Mouse (Mus musculus) erythroblast, adult 5-6 weeks (primary cell): ENCODE measurements around the gene Psme2b. TPM values are rescaled to one million over a fixed set of nuclear protein-coding genes. Genes with fewer than 3 reads are reported as not detected.
A peak's percentile ranks its signal among the peaks of the same experiment; 100 is the strongest.
"Not testable (repeated sequence)": the region's sequence is repeated elsewhere in the genome, so short reads cannot be mapped to it uniquely, and the experiment has no call there.

Experiments
- ATAC-seq: replicated peaks from 2 replicates; pipeline ENCODE4 v1.8.0; 2016; ENCODE audit warnings: moderate number of reproducible peaks, mild to moderate bottlenecking, moderate TSS enrichment, inconsistent platforms; ENCODE audit not compliant: poor library complexity, low FRiP score, severe bottlenecking
- total RNA-seq, 2 experiments: library from RNA; stranded (forward) in 1 of 2; stranded (reverse) in 1 of 2; fragments of 150-400 nt in 1 of 2; fragments of 200-764, 138-1000 nt in 1 of 2; gene quantifications; 2 replicates each; pipeline versions ENCODE4 v1.2.3 to v1.2.4; 2015 to 2017; ENCODE audit warnings: low replicate concordance in 2 of 2

Psme2b gene
- total RNA-seq (2015; ENCODE audit: low replicate concordance) (12.1 and 20.2 TPM in 2 replicates), total RNA-seq (2017; ENCODE audit: low replicate concordance) (1.4 and 2.1 TPM in 2 replicates)

- ATAC-seq: not testable (repeated sequence)
Observed at GRCm38 (mm10) chr11:48946090-48946489, at the start of gene Psme2b. Gene Psme2b (minus strand): TSS chr11:48946190.

DNA sequence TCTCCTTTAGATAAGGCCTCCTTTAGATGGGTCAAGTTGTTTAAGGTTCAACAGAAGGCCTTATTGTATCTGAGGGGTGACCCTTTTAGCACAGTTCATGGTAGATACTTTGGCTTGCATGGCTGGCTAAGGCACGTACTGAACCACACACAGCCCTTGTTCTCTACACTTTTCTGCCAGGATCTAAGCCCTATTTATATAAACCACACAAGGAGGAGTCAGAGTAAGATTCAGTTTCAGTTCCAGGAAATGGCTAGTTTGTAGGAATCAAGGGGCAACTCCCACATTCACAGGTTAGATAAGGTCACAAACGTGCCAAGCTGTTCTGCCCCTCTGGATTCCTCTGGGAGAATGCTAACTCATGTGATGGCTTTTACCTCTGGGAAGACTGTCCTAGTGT, 48.0 kb upstream of the Psme2b start, which contains the start of gene Tgtp1:
Gene Tgtp1 (minus strand): TSS at position 155 of the 400 bp plus-strand sequence.
- ATAC-seq: not testable (repeated sequence)

DNA sequence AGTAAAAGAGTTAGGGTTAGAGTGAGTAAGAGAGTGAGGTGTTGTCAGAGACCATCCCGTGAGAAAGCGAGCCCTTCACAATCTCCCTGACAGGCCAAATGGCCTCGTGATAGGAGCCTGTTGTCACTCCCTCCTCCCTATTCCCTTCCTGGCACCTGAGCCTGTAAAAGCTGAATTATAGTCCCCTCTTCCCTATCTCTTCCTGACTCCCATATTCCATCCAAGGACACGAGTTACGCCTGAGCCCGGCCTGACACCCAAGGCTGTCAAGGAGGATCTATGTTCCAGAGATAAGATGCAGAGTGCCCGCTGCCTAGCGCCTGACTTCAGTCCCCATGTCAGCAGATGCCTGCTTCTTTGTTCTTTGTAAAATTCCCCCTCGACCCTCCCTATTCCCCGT, 47.3 kb upstream of the Psme2b start:
- ATAC-seq: not testable (repeated sequence)

GRCm38 (mm10) chr11:48991740-48992520, 45.9 kb upstream of the Psme2b start, which contains the start of gene Gm12185:
Gene Gm12185 (minus strand): TSS chr11:48992226.
- peak; percentile 61 for ATAC-seq

DNA sequence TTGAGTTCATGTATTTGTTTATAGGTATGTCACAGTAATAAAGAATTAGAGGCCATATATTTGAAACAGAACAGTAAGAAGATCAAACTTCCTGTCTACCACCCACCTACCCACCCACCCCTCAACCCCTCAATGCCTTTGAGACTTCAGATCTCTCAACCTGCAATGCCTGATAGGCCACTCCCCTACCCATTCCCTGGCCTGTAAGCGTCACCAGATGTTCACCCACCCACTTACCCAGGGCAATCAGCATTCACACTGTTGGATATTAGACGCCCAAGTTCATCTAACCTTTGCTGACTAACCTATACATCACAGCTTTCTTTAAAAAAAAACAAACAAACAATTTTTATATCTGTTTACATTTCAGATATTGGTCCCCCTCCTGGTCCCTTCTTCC, 44.0 kb upstream of the Psme2b start:
- ATAC-seq: peak; percentile 79

GRCm38 (mm10) chr11:48988219-48988618, 42.2 kb upstream of the Psme2b start:
- ATAC-seq: not testable (repeated sequence)

DNA sequence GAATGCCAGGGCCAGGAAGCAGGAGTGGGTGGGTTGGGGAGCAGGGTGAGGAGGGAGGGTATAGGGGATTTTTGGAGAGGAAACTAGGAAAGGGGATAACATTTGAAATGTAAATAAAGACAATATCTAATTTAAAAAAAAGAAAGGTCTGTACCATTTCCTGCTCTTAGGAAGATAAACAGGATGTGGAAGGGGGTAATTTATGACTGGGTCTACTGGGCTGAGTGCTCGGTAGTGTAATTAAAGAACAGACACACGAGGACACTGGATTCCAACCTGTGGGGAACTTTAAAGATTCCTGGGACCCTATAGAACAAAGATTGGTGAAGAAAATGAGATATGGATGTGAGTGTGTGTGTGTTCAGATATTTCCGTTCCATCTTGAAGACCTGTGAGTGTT, 36.9 kb upstream of the Psme2b start:
- not testable (repeated sequence) for ATAC-seq

- not testable (repeated sequence) for ATAC-seq
Observed at GRCm38 (mm10) chr11:48980052-48980451, 34.1 kb upstream of the Psme2b start.

- peak; percentile 50; the same call in 1 of the 2 replicates for ATAC-seq
Observed at GRCm38 (mm10) chr11:48979251-48979650, 33.3 kb upstream of the Psme2b start, which contains the start of gene 9930111J21Rik1. Gene 9930111J21Rik1 (minus strand): TSS chr11:48979398.

GRCm38 (mm10) chr11:48978240-48978939, 32.4 kb upstream of the Psme2b start, which contains the start of gene Olfr56:
Gene Olfr56 (plus strand): TSS chr11:48978889.
- ATAC-seq: not testable (repeated sequence)

- ATAC-seq: not testable (repeated sequence)
Observed at GRCm38 (mm10) chr11:48974686-48975085, 28.7 kb upstream of the Psme2b start.

DNA sequence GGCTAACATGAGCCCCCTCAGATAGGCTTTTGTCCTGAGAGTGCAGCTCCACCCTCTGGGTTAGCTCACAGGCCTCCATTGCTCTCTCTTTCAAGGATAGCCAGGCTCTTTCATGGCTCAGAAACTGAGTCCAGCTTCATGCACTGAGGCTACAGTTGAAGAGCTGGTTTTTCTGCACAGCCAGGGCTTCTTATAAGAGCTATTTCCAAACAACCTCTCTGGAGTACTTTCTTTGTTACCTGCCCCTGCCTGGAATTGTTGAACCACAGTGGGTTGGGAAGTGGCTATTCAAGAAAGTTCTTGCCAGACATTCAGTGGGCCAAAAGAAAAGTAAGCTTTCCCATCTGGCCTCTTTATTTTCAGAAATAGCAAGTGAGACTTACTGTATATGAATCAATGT, 6.7 kb downstream of the Psme2b start:
- not testable (repeated sequence) for ATAC-seq

DNA sequence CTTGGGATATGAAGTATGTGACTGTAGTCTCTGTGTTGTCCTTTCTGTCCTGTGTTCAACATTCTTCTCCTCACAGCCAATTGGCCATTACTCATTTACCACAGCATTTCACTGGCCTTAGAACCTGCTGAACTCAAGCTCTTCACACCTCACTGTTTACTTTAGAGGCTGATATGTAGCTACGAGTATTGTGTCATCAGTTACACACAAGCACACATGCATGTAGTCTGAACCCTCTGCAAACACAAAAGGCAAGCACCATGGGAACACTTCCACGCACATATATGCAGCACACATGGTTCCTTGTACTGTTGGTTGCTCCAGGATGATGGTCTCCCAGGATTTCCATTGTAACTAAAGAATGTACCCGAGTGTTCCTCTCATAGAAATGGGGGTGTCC, 10.7 kb downstream of the Psme2b start:
- not testable (repeated sequence) for ATAC-seq

DNA sequence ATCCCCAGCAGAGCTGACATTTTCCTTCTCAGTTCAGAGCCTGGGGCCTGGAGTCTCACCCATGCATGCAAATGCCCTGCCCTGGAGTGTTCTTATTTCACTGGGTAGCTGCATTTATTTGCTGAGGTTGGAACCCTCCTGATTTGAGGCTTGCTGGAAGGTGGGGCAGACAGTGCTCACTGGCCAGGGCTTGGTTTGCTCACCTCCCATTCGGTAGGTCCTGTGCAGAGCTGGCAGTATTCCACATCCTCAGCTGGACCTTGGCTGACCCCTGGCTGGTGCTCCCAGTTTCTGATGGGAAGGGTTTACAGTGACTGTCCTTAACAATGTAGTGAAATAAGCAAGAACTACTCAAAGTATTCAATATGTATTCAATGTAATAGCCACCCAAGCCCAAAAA, 12.1 kb downstream of the Psme2b start:
- ATAC-seq: not testable (repeated sequence)

DNA sequence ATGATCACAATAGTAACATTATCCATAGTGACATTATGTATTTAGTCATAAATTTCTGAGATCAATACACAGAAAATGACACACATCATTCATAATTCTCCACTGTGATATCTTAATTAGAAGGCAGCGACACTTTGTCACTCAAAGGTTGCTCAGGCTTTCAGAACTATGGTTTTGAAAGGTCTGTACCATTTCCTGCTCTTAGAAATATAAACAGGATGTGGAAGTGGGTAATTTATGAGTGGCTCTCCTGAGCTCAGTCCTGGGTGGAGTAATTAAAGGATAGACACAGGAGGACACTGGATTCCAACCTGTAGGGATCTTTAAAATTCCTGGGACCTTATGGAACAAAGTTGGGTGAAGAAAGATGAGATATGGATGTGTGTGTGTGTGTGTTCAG, 12.6 kb downstream of the Psme2b start:
- ATAC-seq: not testable (repeated sequence)

- ATAC-seq: not testable (repeated sequence)
Observed at GRCm38 (mm10) chr11:48928068-48928467, 17.9 kb downstream of the Psme2b start.

GRCm38 (mm10) chr11:48926437-48926836, 19.6 kb downstream of the Psme2b start:
- peak; percentile 69 for ATAC-seq

DNA sequence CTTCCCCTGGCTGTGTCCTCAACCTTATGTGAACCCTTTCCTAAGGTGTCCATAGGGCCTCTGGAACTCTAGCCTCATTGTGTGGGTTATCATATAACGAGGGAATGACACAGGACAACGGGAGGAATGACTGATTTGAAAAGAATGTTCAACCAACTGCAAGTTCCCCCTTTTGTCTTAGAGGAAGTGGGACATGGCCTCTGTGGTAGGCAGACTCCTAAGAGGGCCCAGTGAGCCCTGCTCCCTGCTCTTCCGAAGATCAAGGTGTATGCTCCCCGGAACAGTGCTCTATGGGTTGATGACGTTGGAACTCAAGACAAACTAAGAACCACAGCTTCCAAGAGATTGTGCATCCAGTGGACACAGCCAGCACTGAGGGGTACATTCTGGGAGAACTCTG, 22.2 kb downstream of the Psme2b start:
- not testable (repeated sequence) for ATAC-seq

DNA sequence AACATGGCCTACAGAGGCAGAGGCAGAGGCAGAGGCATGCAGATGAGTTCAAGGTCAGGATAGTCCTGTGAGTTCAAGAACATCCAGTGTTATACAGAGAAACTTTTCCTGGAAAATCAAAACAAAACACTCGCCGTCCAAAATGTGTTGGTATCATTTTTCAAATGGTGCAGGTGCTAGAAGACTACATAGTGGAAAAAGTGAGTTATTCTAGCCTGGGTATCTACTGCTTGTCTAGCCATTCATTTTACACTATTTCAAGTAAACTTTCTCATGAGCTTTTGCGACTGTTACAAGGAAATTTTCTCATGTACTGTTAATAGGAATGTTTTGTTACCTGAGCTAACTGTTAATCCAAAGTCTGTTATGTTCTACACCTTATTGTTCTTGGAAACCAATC, 27.6 kb downstream of the Psme2b start:
- ATAC-seq: no peak

- no peak for ATAC-seq
Observed at GRCm38 (mm10) chr11:48913611-48914010, 32.4 kb downstream of the Psme2b start.
